Mouse (Mus musculus) CD4-positive naive resting alpha-beta T cell, adult 57 days (primary cell): ENCODE measurements around the gene Ado. TPM values are rescaled to one million over a fixed set of nuclear protein-coding genes. Genes with fewer than 3 reads are reported as not detected.

Experiments
- total RNA-seq: library from RNA; stranded (reverse); gene quantifications from one replicate; pipeline ENCODE4 v1.2.4, GENCODE M21; 2023

Gene Ado
- 14.4 TPM for total RNA-seq

GRCm38 (mm10) chr10:67548877-67549731 is at the start of gene Ado:
Gene Ado (minus strand): TSS chr10:67548955.

DNA sequence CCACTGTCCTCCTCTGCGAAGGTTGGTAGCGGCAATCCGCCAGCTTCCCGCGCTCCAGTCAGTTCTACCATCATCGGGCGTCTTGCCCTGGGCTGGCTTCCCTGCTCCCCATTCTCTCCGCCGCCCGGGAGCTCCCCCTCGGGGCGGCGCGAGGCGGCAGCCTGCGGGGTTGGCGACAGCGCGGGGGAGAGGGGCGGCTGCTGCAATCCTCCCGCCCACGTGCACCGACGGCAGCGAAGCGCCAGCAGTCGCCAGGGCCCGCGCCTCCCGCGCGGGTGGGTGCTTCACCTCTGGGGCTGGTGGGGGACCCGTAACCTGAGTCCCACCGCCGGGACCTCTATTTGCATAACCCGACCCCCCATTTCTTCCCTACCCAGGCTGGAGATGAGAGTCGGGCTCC is 13.5 kb downstream of the Ado start, which contains the start of gene Egr2:
Gene Egr2, plus strand, starts transcription at position 220 of the 400 bp plus-strand sequence.

Other genes with a start within 250 kb of the Ado start
- gene Egr2, start 13.5 kb downstream of the Ado start, total RNA-seq: 16.4 TPM